Mouse (Mus musculus) gastrocnemius, postnatal 4 days (tissue): ENCODE measurements around the gene Slc22a26. TPM values are rescaled to one million over a fixed set of nuclear protein-coding genes. Genes with fewer than 3 reads are reported as not detected.
"Not testable (repeated sequence)": the region's sequence is repeated elsewhere in the genome, so short reads cannot be mapped to it uniquely, and the experiment has no call there.

Experiments used
- DNase-seq, 2 experiments: peaks; one replicate each; pipeline ENCODE4 v3.0.0; 2021 to 2022; ENCODE audit warnings: low spot score in 2 of 2, mixed read lengths in 2 of 2
- long read RNA-seq, 2 experiments: library from polyadenylated mRNA; stranded (forward); transcript quantifications; one replicate each; pipeline ENCODE4 v2.0.0; 2021
- total RNA-seq, 2 experiments: library from RNA; stranded (reverse); gene quantifications; 2 replicates each; pipeline ENCODE4 v1.2.3; 2021

The Slc22a26 gene
- not detected for total RNA-seq
- long read RNA-seq, experiment 1, result 0 reads
- long read RNA-seq, experiment 2, result 0 reads

GRCm38 (mm10) chr19:7802571-7802970 lies at the start of gene Slc22a26:
Slc22a26 (minus strand) TSS chr19:7802667.
- no peak for DNase-seq

GRCm38 (mm10) chr19:7829851-7830250 lies 27.4 kb upstream of the Slc22a26 start:
- DNase-seq, result no peak

DNA sequence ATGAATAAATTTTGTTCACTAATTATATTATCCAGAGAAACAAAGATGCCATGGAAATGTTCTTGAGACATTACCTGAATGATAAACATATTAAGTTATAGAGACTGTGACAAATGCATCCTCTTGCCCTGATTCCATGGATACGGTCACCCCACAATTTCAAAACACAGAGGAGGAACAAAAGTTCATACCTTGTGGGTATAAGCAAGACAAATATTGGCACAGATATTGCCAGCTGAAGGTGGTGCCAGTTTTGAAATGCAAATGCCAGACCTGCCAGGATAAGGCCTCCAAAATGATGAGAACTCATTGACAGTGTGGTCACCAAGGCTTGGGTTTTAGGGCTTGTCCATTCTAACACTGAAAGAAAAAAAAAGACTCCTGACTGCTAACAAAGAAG lies 11.9 kb downstream of the Slc22a26 start:
- no peak for DNase-seq

GRCm38 (mm10) chr19:7775306-7775705 lies 27.2 kb downstream of the Slc22a26 start:
- DNase-seq, result no peak

- no peak for DNase-seq
Observed at GRCm38 (mm10) chr19:7766124-7766523, 36.3 kb downstream of the Slc22a26 start.

DNA sequence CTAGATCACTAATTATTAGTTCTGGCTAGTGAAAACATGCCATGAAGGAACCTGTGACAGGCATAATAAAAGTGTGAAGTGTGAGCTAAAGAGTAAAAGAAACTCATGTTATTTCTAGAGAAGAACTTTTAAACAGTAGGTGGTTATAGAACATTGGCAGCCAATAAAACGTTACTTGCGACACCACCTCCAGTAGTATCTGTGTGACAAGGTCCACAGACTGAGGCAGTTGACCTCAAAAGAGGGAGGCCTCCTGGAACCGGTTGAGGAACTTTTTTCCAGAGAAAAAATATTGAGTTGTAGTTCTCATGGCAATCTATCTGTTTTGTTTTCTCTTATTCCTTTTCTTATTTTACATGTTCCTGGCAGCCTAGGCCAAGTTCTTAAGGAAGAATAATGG lies 36.9 kb downstream of the Slc22a26 start:
- DNase-seq, result no peak

- DNase-seq, result not testable (repeated sequence)
Observed at GRCm38 (mm10) chr19:7753371-7753770, 49.1 kb downstream of the Slc22a26 start.

Other genes with a start within 250 kb of the Slc22a26 start
- 10 to 100 TPM; 62.5 to 69.5 TPM for gene Pla2g16, start 245.2 kb downstream of the Slc22a26 start, total RNA-seq
- gene Lgals12, start 195.5 kb downstream of the Slc22a26 start, total RNA-seq, result 1 to 10 TPM; 3.0 to 5.7 TPM
- gene Hrasls5, start 190.1 kb downstream of the Slc22a26 start, total RNA-seq, result not detected
- gene Slc22a19, start 91.4 kb downstream of the Slc22a26 start, total RNA-seq, result not detected
- gene Slc22a27, start 163.4 kb upstream of the Slc22a26 start, total RNA-seq, result under 1 TPM in 1 of 2 experiments, not detected in 1; 0.16 TPM